Mouse (Mus musculus) hindlimb bud, embryonic 11.5 days (tissue): Measurements from ENCODE around the gene Slit2.

Experiments
- DNase-seq: peaks from one replicate; pipeline ENCODE4 v3.0.0-alpha.2; 2012; ENCODE audit warnings: low read depth, low spot score; ENCODE audit errors: extremely low spot score

Slit2 gene

GRCm38 (mm10) chr5:48225500-48225899 lies 242.6 kb downstream of the Slit2 start:
- no peak for DNase-seq

GRCm38 (mm10) chr5:48230430-48231080 lies 247.6 kb downstream of the Slit2 start:
- DNase-seq: no peak

- no peak for DNase-seq
Measured at GRCm38 (mm10) chr5:48234728-48235127, 251.8 kb downstream of the Slit2 start.

GRCm38 (mm10) chr5:48235270-48235669 lies 252.3 kb downstream of the Slit2 start:
- DNase-seq: no peak

- peak; percentile 35 for DNase-seq
Measured at GRCm38 (mm10) chr5:48240751-48241150, 257.8 kb downstream of the Slit2 start.

- no peak for DNase-seq
Measured at GRCm38 (mm10) chr5:48248327-48248726, 265.4 kb downstream of the Slit2 start.

GRCm38 (mm10) chr5:48277561-48277960 lies 294.6 kb downstream of the Slit2 start:
- DNase-seq: no peak

GRCm38 (mm10) chr5:48301186-48301585 lies 318.2 kb downstream of the Slit2 start:
- no peak for DNase-seq

GRCm38 (mm10) chr5:48315057-48315602 lies 332.2 kb downstream of the Slit2 start:
- DNase-seq: no peak

- no peak for DNase-seq
Measured at GRCm38 (mm10) chr5:48320597-48320996, 337.7 kb downstream of the Slit2 start.

- DNase-seq: no peak
Measured at GRCm38 (mm10) chr5:48326221-48326620, 343.3 kb downstream of the Slit2 start.

- DNase-seq: no peak
Measured at GRCm38 (mm10) chr5:48327652-48328051, 344.7 kb downstream of the Slit2 start, which contains the start of gene 5730480H06Rik. TSS of gene 5730480H06Rik (plus strand) at chr5:48327952.

GRCm38 (mm10) chr5:48329751-48330150 lies 346.8 kb downstream of the Slit2 start:
- no peak for DNase-seq

GRCm38 (mm10) chr5:48330817-48331216 lies 347.9 kb downstream of the Slit2 start:
- DNase-seq: no peak

GRCm38 (mm10) chr5:48331441-48331840 lies 348.5 kb downstream of the Slit2 start:
- DNase-seq: no peak

- no peak for DNase-seq
Measured at GRCm38 (mm10) chr5:48333407-48333806, 350.5 kb downstream of the Slit2 start.

GRCm38 (mm10) chr5:48333884-48334513 lies 351.1 kb downstream of the Slit2 start:
- DNase-seq: peak; percentile 20

- no peak for DNase-seq
Measured at GRCm38 (mm10) chr5:48340808-48341433, 358.0 kb downstream of the Slit2 start.

- DNase-seq: peak; percentile 16
Measured at GRCm38 (mm10) chr5:48345095-48345982, 362.4 kb downstream of the Slit2 start.

- no peak for DNase-seq
Measured at GRCm38 (mm10) chr5:48345983-48346648, 363.2 kb downstream of the Slit2 start.
